Mouse (Mus musculus) megakaryocyte, embryonic 14.5 days (primary cell): ENCODE results near the gene Mcm9.
"Not testable (repeated sequence)": the region's sequence is repeated elsewhere in the genome, so short reads cannot be mapped to it uniquely, and the experiment has no call there.

Experiments
- FLI1 ChIP-seq: IDR thresholded peaks from 2 replicates; pipeline ENCODE4 v1.6.1; 2012; ENCODE audit warnings: low read length, inconsistent platforms, mixed read lengths
- GATA1 ChIP-seq: IDR thresholded peaks from 3 replicates; pipeline ENCODE4 v1.6.1; 2012; ENCODE audit warnings: mixed read lengths, low read length, inconsistent platforms, borderline replicate concordance

- not testable (repeated sequence) for TF ChIP-seq GATA1, FLI1
Observed at GRCm38 (mm10) chr10:53630339-53630738, at the start of gene Mcm9.
